Mouse (Mus musculus) frontal cortex, adult (tissue): ENCODE measurements at regions not wholly inside any gene's neighbourhood (a gene's known extent, or its start where the extent isn't known, plus 50 kb on each side); places are given as distances from the start of the nearest gene placed in this dataset.

ENCODE experiments used
- ATAC-seq: cut with Nextera tagmentation; 2 replicates; pipeline ENCODE4 v1.9.2; 2017; ENCODE audit warnings: mild to moderate bottlenecking, moderate library complexity, mixed read lengths; ENCODE audit not compliant: low TSS enrichment

- ATAC-seq = no peak
Observed at GRCm38 (mm10) chr1:76644895-76645294, 870.0 kb downstream of the Epha4 start.

- no peak for ATAC-seq
Observed at GRCm38 (mm10) chr1:76654826-76655225, 860.1 kb downstream of the Epha4 start.

- ATAC-seq = peak; percentile 38
Observed at GRCm38 (mm10) chr1:76658228-76658627, 856.7 kb downstream of the Epha4 start.

GRCm38 (mm10) chr1:76660146-76660545, 854.7 kb downstream of the Epha4 start:
- peak; percentile 98 for ATAC-seq

- ATAC-seq = no peak
Observed at GRCm38 (mm10) chr1:76664381-76664780, 850.5 kb downstream of the Epha4 start.

GRCm38 (mm10) chr1:76676836-76677235, 838.1 kb downstream of the Epha4 start:
- no peak for ATAC-seq

- no peak for ATAC-seq
Observed at GRCm38 (mm10) chr1:76705556-76705955, 809.3 kb downstream of the Epha4 start.

- ATAC-seq = no peak
Observed at GRCm38 (mm10) chr1:76717639-76718292, 797.1 kb downstream of the Epha4 start.

GRCm38 (mm10) chr1:76724453-76724852, 790.4 kb downstream of the Epha4 start:
- ATAC-seq = peak; percentile 44; the same call in 1 of the 2 replicates

- no peak for ATAC-seq
Observed at GRCm38 (mm10) chr1:76737003-76737402, 777.9 kb downstream of the Epha4 start.

- ATAC-seq = no peak
Observed at GRCm38 (mm10) chr1:76737663-76738062, 777.2 kb downstream of the Epha4 start.

GRCm38 (mm10) chr1:76772694-76773093, 742.2 kb downstream of the Epha4 start:
- ATAC-seq = no peak

- ATAC-seq = no peak
Observed at GRCm38 (mm10) chr1:76786871-76787270, 728.0 kb downstream of the Epha4 start.

GRCm38 (mm10) chr1:76793438-76793837, 721.5 kb downstream of the Epha4 start:
- peak; percentile 74; the same call in 1 of the 2 replicates for ATAC-seq

GRCm38 (mm10) chr1:76819906-76820305, 695.0 kb downstream of the Epha4 start:
- no peak for ATAC-seq

GRCm38 (mm10) chr1:76821610-76822009, 693.3 kb downstream of the Epha4 start:
- peak; percentile 89 for ATAC-seq

- ATAC-seq = no peak
Observed at GRCm38 (mm10) chr1:76829690-76830089, 685.2 kb downstream of the Epha4 start.

GRCm38 (mm10) chr1:76832311-76832710, 682.6 kb downstream of the Epha4 start:
- ATAC-seq = no peak

- peak; percentile 55; the same call in 1 of the 2 replicates for ATAC-seq
Observed at GRCm38 (mm10) chr1:76835028-76835683, 679.7 kb downstream of the Epha4 start.

- no peak for ATAC-seq
Observed at GRCm38 (mm10) chr1:76849346-76849745, 665.5 kb downstream of the Epha4 start.

- ATAC-seq = peak; percentile 79
Observed at GRCm38 (mm10) chr1:76866304-76866968, 648.5 kb downstream of the Epha4 start.

GRCm38 (mm10) chr1:76873207-76873606, 641.7 kb downstream of the Epha4 start:
- ATAC-seq = peak; percentile 95
